ENCODE assay signal across 8 mouse cellular contexts in genomic region chr12:69371421-69371853, GRCm38 (mm10). TPM values are rescaled to one million over a fixed set of nuclear protein-coding genes. Genes with fewer than 3 reads are reported as not detected.
A peak's percentile ranks its signal among the peaks of the same experiment; 100 is the strongest.
DNase-seq lines count a peak whose midpoint lies in the region; ATAC-seq and TF ChIP-seq lines count a peak whose summit lies in the region.

No protein-coding gene starts in this region.

- H3K4me3 ChIP-seq in cerebellum, adult 2 months (replicated peaks; ENCODE audit: insufficient read depth, low read depth, low read length), result peak overlapping the region; percentile 76
- H3K4me3 ChIP-seq in ES-Bruce4 (ENCODE audit: low read depth, low read length), result peak overlapping the region; percentile 54

- no peak for TF ChIP-seq POLR2A in cerebellum, adult 2 months (IDR thresholded peaks at IDR 0.05; ENCODE audit: borderline replicate concordance, insufficient read depth, low read length)
- TF ChIP-seq POLR2A in ES-Bruce4 (IDR thresholded peaks at IDR 0.05; ENCODE audit: insufficient read depth, low read length), result no peak

- H3K4me1 ChIP-seq in cerebellum, adult 2 months (ENCODE audit: control insufficient read depth, insufficient read depth, low read length), result no peaks in the 10 kb centered on the region; the same call in 1 of the 2 replicates
- no peaks in the 10 kb centered on the region for H3K4me1 ChIP-seq in ES-Bruce4 (ENCODE audit: control insufficient read depth, insufficient read depth, low read length)

- no peaks in the 10 kb centered on the region for H3K9me3 ChIP-seq in ES-Bruce4 (replicated peaks; ENCODE audit: control insufficient read depth, insufficient read depth, low read length, poor library complexity, severe bottlenecking)

- DNase-seq in cerebellum, adult 2 months, result no peak
- DNase-seq in cerebellum, adult 9-10 months, result no peak
- DNase-seq in large intestine, adult 2 months (ENCODE audit: low read depth, low spot score), result peak; percentile 73
- DNase-seq in monocyte, adult 2 months (ENCODE audit: low read depth in 1 of 2, low spot score in 2 of 2), result peak; percentile 37 to 77
- DNase-seq in ovary, adult 18-20 months (ENCODE audit: low spot score), result no peak
- DNase-seq in adrenal gland, adult 8-10 months, result no peak

- no peaks in the 10 kb centered on the region for H3K27me3 ChIP-seq in cerebellum, adult 2 months (ENCODE audit: control insufficient read depth, insufficient read depth, low read length)
- no peaks in the 10 kb centered on the region for H3K27me3 ChIP-seq in ES-Bruce4 (ENCODE audit: control insufficient read depth, insufficient read depth, low read length, poor library complexity, severe bottlenecking)

- peak overlapping the region; percentile 97 for H3K9ac ChIP-seq in ES-Bruce4 (ENCODE audit: low read depth, poor library complexity, severe bottlenecking)

- WGBS in cerebellum, adult 2 months, result under 1% methylated on average over 24 of the region's 24 CpGs
- WGBS in large intestine, adult 2 months, result under 1% methylated on average over 24 of the region's 24 CpGs

- no peak for TF ChIP-seq EP300 in ES-Bruce4 (IDR thresholded peaks at IDR 0.05; ENCODE audit: insufficient read depth, low read depth, low read length)

- TF ChIP-seq CTCF in cerebellum, adult 2 months (IDR thresholded peaks at IDR 0.05; ENCODE audit: borderline replicate concordance, insufficient read depth, low read depth, low read length), result peak; percentile 62
- no peak for TF ChIP-seq CTCF in ES-Bruce4 (IDR thresholded peaks at IDR 0.05; ENCODE audit: low read depth, low read length)

- H3K36me3 ChIP-seq in ES-Bruce4 (ENCODE audit: control insufficient read depth, insufficient read depth, low read length, poor library complexity, severe bottlenecking), result peaks cover 23% of the 10 kb centered on the region

- H3K27ac ChIP-seq in cerebellum, adult 2 months (ENCODE audit: insufficient read depth, low read length), result peak overlapping the region; percentile 81
- peak overlapping the region; percentile 85 for H3K27ac ChIP-seq in ES-Bruce4 (ENCODE audit: insufficient read depth, low read length)

- peak; percentile 75 for ATAC-seq in erythroblast, adult 5-6 weeks (replicated peaks; ENCODE audit: low FRiP score, poor library complexity, severe bottlenecking)

RNA-seq across cellular contexts. Expression of gene Arf6, which starts 0.5 kb away (rescaled TPM):
- 67.3 and 67.6 TPM in 2 replicates for polyA plus RNA-seq in cerebellum, adult 2 months (2012; rRNA removed)
- polyA plus RNA-seq in ES-Bruce4 (2011; ENCODE audit: insufficient read depth, insufficient read length, low read depth, missing spikeins), result 78.0 and 86.6 TPM in 2 replicates
- 21.1 and 28.2 TPM in 2 replicates for total RNA-seq in erythroblast, adult 5-6 weeks (2015; ENCODE audit: low replicate concordance)
- 36.5 and 49.0 TPM in 2 replicates for total RNA-seq in erythroblast, adult 5-6 weeks (2017; ENCODE audit: low replicate concordance)
- 222 and 263 TPM in 2 replicates for polyA plus RNA-seq in large intestine, adult 2 months (2012; rRNA removed)
- total RNA-seq in adrenal gland, adult 8-10 months (2022), result 100 to 1,000 TPM; 108 to 148 (median 117) TPM

RNA-seq across cellular contexts. Expression of gene Gm9887, which starts 0.8 kb away (rescaled TPM):
- polyA plus RNA-seq in cerebellum, adult 2 months (2012; rRNA removed), result 0.33 and 0.61 TPM in 2 replicates
- not detected in 2 replicates for polyA plus RNA-seq in ES-Bruce4 (2011; ENCODE audit: insufficient read depth, insufficient read length, low read depth, missing spikeins)
- total RNA-seq in erythroblast, adult 5-6 weeks (2015; ENCODE audit: low replicate concordance), result not detected in 2 replicates
- not detected in 2 replicates for total RNA-seq in erythroblast, adult 5-6 weeks (2017; ENCODE audit: low replicate concordance)
- 0.67 and 1.5 TPM in 2 replicates for polyA plus RNA-seq in large intestine, adult 2 months (2012; rRNA removed)
- under 1 TPM in 2 of 4 experiments, not detected in 2; 0.73 to 0.86 TPM for total RNA-seq in adrenal gland, adult 8-10 months (2022)

RNA-seq across cellular contexts. Expression of gene Nemf, which starts 14.5 kb away (rescaled TPM):
- 42.6 and 43.8 TPM in 2 replicates for polyA plus RNA-seq in cerebellum, adult 2 months (2012; rRNA removed)
- 75.0 and 79.1 TPM in 2 replicates for polyA plus RNA-seq in ES-Bruce4 (2011; ENCODE audit: insufficient read depth, insufficient read length, low read depth, missing spikeins)
- 55.8 and 64.0 TPM in 2 replicates for total RNA-seq in erythroblast, adult 5-6 weeks (2015; ENCODE audit: low replicate concordance)
- 73.7 and 120 TPM in 2 replicates for total RNA-seq in erythroblast, adult 5-6 weeks (2017; ENCODE audit: low replicate concordance)
- polyA plus RNA-seq in large intestine, adult 2 months (2012; rRNA removed), result 3.0 and 4.4 TPM in 2 replicates
- total RNA-seq in adrenal gland, adult 8-10 months (2022), result 10 to 100 TPM; 41.6 to 80.5 (median 55.2) TPM

Comparison
In these comparisons a context has a peak if more than half of its experiments do, and no peak if none do; other contexts are left out.
1. DNase-seq: peak in large intestine, adult 2 months (single experiment) and monocyte, adult 2 months (2 of 2); none in cerebellum, adult 2 months (0 of 2), cerebellum, adult 9-10 months (single experiment), ovary, adult 18-20 months (single experiment) and adrenal gland, adult 8-10 months (single experiment).